Mouse (Mus musculus): ENCODE results near the gene Zfp629.

The Zfp629 gene

GRCm38 (mm10) chr7:127564381-127565150 lies 51.0 kb downstream of the Zfp629 start:
- WGBS: 51% methylated on average over 6 of the region's 6 CpGs

GRCm38 (mm10) chr7:127561340-127561858 lies 54.2 kb downstream of the Zfp629 start, which contains the start of gene Tmem265:
TSS of gene Tmem265 (plus strand) at chr7:127561390.
- WGBS: 88% methylated on average over 5 of the region's 5 CpGs

- WGBS: 95% methylated on average over 11 of the region's 11 CpGs
Measured at GRCm38 (mm10) chr7:127560580-127560979, 55.0 kb downstream of the Zfp629 start.
